Mouse (Mus musculus): Measurements from ENCODE around the gene Cenpu. TPM values are rescaled to one million over a fixed set of nuclear protein-coding genes. Genes with fewer than 3 reads are reported as not detected.

The Cenpu gene
- polyA plus RNA-seq, 1 experiment from 2014 or later, result 7.6 TPM

GRCm38 (mm10) chr8:46613377-46613776 lies 61.5 kb downstream of the Cenpu start:
- Histone ChIP-seq H3K36me3 (ENCODE audit: control insufficient read depth, insufficient read depth) (0 out of 2 replicates have a peak, but pooled peaks cover 6% of the 10 kb centered on the region), H3K27me3 (replicated peaks; ENCODE audit: control insufficient read depth, insufficient read depth, low read length) (no peaks in the 10 kb centered on the region), H3K4me3 (ENCODE audit: low read depth, low read length) (no peak overlapping the region), H3K9ac (ENCODE audit: low read depth, low read length) (no peak overlapping the region), H3K27ac (ENCODE audit: low read depth, low read length) (no peak overlapping the region), H3K4me2 (replicated peaks; ENCODE audit: low read depth) (no peak overlapping the region), H3K9me3 (ENCODE audit: control insufficient read depth) (no peaks in the 10 kb centered on the region), H3K4me1 (replicated peaks; ENCODE audit: control insufficient read depth, insufficient read depth, low read length) (peaks cover 6% of the 10 kb centered on the region; the same call in 1 of the 2 replicates)
- ATAC-seq, result no peak
- no peak for TF ChIP-seq CTCF (IDR thresholded peaks at IDR 0.05; ENCODE audit: low read depth)
- WGBS, result 39% methylated on average over 4 of the region's 4 CpGs

GRCm38 (mm10) chr8:46615936-46616335 lies 64.1 kb downstream of the Cenpu start:
- Histone ChIP-seq H3K4me2 (replicated peaks; ENCODE audit: low read depth) (peak overlapping the region; percentile 94), H3K9ac (ENCODE audit: low read depth, low read length) (no peak overlapping the region), H3K27ac (ENCODE audit: low read depth, low read length) (0 out of 2 replicates have a peak overlapping the region, but pooled peaks have one; percentile 84), H3K27me3 (replicated peaks; ENCODE audit: control insufficient read depth, insufficient read depth, low read length) (no peaks in the 10 kb centered on the region), H3K4me3 (ENCODE audit: low read depth, low read length) (no peak overlapping the region), H3K36me3 (ENCODE audit: control insufficient read depth, insufficient read depth) (no peaks in the 10 kb centered on the region), H3K9me3 (ENCODE audit: control insufficient read depth) (no peaks in the 10 kb centered on the region), H3K4me1 (replicated peaks; ENCODE audit: control insufficient read depth, insufficient read depth, low read length) (peaks cover 6% of the 10 kb centered on the region; the same call in 1 of the 2 replicates)
- TF ChIP-seq CTCF (IDR thresholded peaks at IDR 0.05; ENCODE audit: low read depth), result no peak
- ATAC-seq, result no peak
- WGBS, result 61% methylated on average over 8 of the region's 8 CpGs

GRCm38 (mm10) chr8:46616879-46617689 lies 65.3 kb downstream of the Cenpu start, which contains the start of the genes Primpol and Casp3:
Gene Primpol (minus strand): TSS chr8:46617212.
Gene Casp3 (plus strand): TSS chr8:46617291.
- H3K9ac ChIP-seq (ENCODE audit: low read depth, low read length), result peak within 1 kb of the TSS; percentile 77
- H3K27ac ChIP-seq (ENCODE audit: low read depth, low read length), result peak within 1 kb of the TSS; percentile 84
- peaks cover 6% of the 10 kb centered on the region; the same call in 1 of the 2 replicates for H3K4me1 ChIP-seq (replicated peaks; ENCODE audit: control insufficient read depth, insufficient read depth, low read length)
- ATAC-seq, result peak; percentile 99
- no peaks in the 10 kb centered on the region for H3K27me3 ChIP-seq (replicated peaks; ENCODE audit: control insufficient read depth, insufficient read depth, low read length)
- H3K4me3 ChIP-seq (ENCODE audit: low read depth, low read length), result peak within 1 kb of the TSS; percentile 81
- under 1% methylated on average over 54 of the region's 54 CpGs for WGBS
- H3K4me2 ChIP-seq (replicated peaks; ENCODE audit: low read depth), result peak within 1 kb of the TSS; percentile 94
- 0 out of 2 replicates have a peak, but pooled peaks have one; percentile 1 for TF ChIP-seq CTCF (IDR thresholded peaks at IDR 0.05; ENCODE audit: low read depth)
- no peaks in the 10 kb centered on the region for H3K9me3 ChIP-seq (ENCODE audit: control insufficient read depth)
- H3K36me3 ChIP-seq (ENCODE audit: control insufficient read depth, insufficient read depth), result no peaks in the 10 kb centered on the region

GRCm38 (mm10) chr8:46617690-46618620 lies 66.1 kb downstream of the Cenpu start:
- peak overlapping the region; percentile 94 for H3K4me2 ChIP-seq (replicated peaks; ENCODE audit: low read depth)
- peak overlapping the region; percentile 81 for H3K4me3 ChIP-seq (ENCODE audit: low read depth, low read length)
- no peaks in the 10 kb centered on the region for H3K27me3 ChIP-seq (replicated peaks; ENCODE audit: control insufficient read depth, insufficient read depth, low read length)
- ATAC-seq, result no peak; the same call in 1 of the 2 replicates
- peaks cover 6% of the 10 kb centered on the region; the same call in 1 of the 2 replicates for H3K4me1 ChIP-seq (replicated peaks; ENCODE audit: control insufficient read depth, insufficient read depth, low read length)
- under 1% methylated on average over 36 of the region's 38 CpGs for WGBS
- H3K36me3 ChIP-seq (ENCODE audit: control insufficient read depth, insufficient read depth), result no peaks in the 10 kb centered on the region
- peak overlapping the region; percentile 84 for H3K27ac ChIP-seq (ENCODE audit: low read depth, low read length)
- no peak for TF ChIP-seq CTCF (IDR thresholded peaks at IDR 0.05; ENCODE audit: low read depth)
- H3K9ac ChIP-seq (ENCODE audit: low read depth, low read length), result peak overlapping the region; percentile 77
- no peaks in the 10 kb centered on the region for H3K9me3 ChIP-seq (ENCODE audit: control insufficient read depth)

DNA sequence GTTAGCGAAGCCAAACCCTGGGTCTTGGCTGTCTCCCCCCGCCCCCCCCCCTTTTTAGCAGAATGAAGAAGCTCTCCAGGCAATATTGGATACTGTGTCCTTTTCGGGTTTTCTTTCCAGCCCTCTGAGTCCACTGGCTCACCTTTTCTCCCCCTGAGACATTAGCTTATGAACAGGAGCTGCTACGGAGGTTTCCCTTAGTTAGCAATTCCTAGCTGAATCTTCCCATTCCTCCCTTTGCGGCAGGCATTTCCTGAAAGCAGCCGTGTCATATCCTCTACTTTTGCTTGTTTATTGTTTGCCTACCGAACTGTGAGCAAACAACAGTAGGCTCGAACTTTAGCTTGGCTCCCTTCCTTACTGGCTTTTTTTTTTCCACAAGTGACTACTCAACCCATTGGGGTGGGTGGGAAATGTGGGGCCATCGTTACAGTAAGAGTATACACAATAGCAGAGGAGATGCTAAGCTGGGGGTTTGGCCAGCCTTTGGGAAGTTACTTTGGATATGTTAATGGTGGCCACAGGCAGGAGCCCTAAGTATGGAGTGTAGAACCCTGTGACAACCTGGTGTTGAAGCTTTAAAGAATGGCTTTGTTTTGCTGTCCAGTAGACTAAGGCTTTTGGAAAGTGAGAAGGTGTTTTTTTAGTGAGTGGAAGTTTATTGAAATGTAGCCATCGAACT lies 67.0 kb downstream of the Cenpu start:
- peaks cover 6% of the 10 kb centered on the region; the same call in 1 of the 2 replicates for H3K4me1 ChIP-seq (replicated peaks; ENCODE audit: control insufficient read depth, insufficient read depth, low read length)
- H3K27ac ChIP-seq (ENCODE audit: low read depth, low read length), result no peak overlapping the region
- H3K4me3 ChIP-seq (ENCODE audit: low read depth, low read length), result peak overlapping the region; percentile 81

More for the DNA sequence above, 67.0 kb downstream of the Cenpu start:
- WGBS, result 11% methylated on average over 10 of the region's 10 CpGs
- no peak for TF ChIP-seq CTCF (IDR thresholded peaks at IDR 0.05; ENCODE audit: low read depth)
- Histone ChIP-seq H3K9ac (ENCODE audit: low read depth, low read length) (peak overlapping the region; percentile 51), H3K9me3 (ENCODE audit: control insufficient read depth) (no peaks in the 10 kb centered on the region), H3K36me3 (ENCODE audit: control insufficient read depth, insufficient read depth) (no peaks in the 10 kb centered on the region), H3K4me2 (replicated peaks; ENCODE audit: low read depth) (peak overlapping the region; percentile 94), H3K27me3 (replicated peaks; ENCODE audit: control insufficient read depth, insufficient read depth, low read length) (no peaks in the 10 kb centered on the region)
- ATAC-seq, result no peak
